Mouse (Mus musculus) myocyte (in vitro differentiated cells): ENCODE data around the gene Agfg2. TPM values are rescaled to one million over a fixed set of nuclear protein-coding genes. Genes with fewer than 3 reads are reported as not detected.

Source experiments
- H3K27me3 ChIP-seq: one replicate; pipeline ENCODE4 v1.6.1; 2011; ENCODE audit not compliant: control insufficient read depth, insufficient read depth, insufficient read length
- H3K36me3 ChIP-seq: one replicate; pipeline ENCODE4 v1.6.1; 2011; ENCODE audit not compliant: control insufficient read depth, insufficient read depth
- H3K4me2 ChIP-seq: one replicate; pipeline ENCODE4 v1.6.1; 2011; ENCODE audit warnings: low read depth, control low read depth
- H3K4me3 ChIP-seq: one replicate; pipeline ENCODE4 v1.5.1; 2011; ENCODE audit warnings: mild to moderate bottlenecking, control low read depth, moderate library complexity
- H3K79me2 ChIP-seq: one replicate; pipeline ENCODE4 v1.6.1; 2011; ENCODE audit not compliant: control insufficient read depth, insufficient read depth
- H3ac ChIP-seq: one replicate; pipeline ENCODE4 v1.6.1; 2011; ENCODE audit not compliant: control insufficient read depth, insufficient read length
- CEBPB ChIP-seq: IDR thresholded peaks from 2 replicates; pipeline ENCODE4 v1.6.1; 2011; ENCODE audit warnings: mild to moderate bottlenecking, moderate library complexity; ENCODE audit not compliant: poor library complexity, insufficient read depth, severe bottlenecking
- E2F4 ChIP-seq: IDR thresholded peaks from one replicate; pipeline ENCODE4 v1.6.1; 2011; ENCODE audit warnings: mild to moderate bottlenecking, control low read depth, moderate library complexity; ENCODE audit not compliant: insufficient read depth
- MAX ChIP-seq: IDR thresholded peaks from one replicate; pipeline ENCODE4 v1.6.1; 2011; ENCODE audit warnings: low read depth, mild to moderate bottlenecking, control low read depth
- MYOD1 ChIP-seq, 3 experiments: IDR thresholded peaks; one replicate each; pipeline ENCODE4 v1.6.1; 2011; ENCODE audit warnings: control low read depth in 2 of 3, low read depth in 2 of 3, mild to moderate bottlenecking in 2 of 3, moderate library complexity in 1 of 3; ENCODE audit not compliant: insufficient read length in 2 of 3, control insufficient read depth in 1 of 3
- MYOG ChIP-seq, 3 experiments: IDR thresholded peaks; one replicate each; pipeline ENCODE4 v1.6.1; 2011; ENCODE audit warnings: control low read depth in 2 of 3, low read depth in 2 of 3, mild to moderate bottlenecking in 2 of 3; ENCODE audit not compliant: insufficient read length in 2 of 3, control insufficient read depth in 1 of 3, insufficient read depth in 1 of 3
- POLR2A ChIP-seq: IDR thresholded peaks from one replicate; pipeline ENCODE4 v1.6.1; 2011; ENCODE audit warnings: low read depth, mild to moderate bottlenecking, control low read depth, moderate library complexity; ENCODE audit not compliant: insufficient read length
- POLR2AphosphoS2 ChIP-seq: IDR thresholded peaks from one replicate; pipeline ENCODE4 v1.6.1; 2011; ENCODE audit warnings: low read depth, control low read depth; ENCODE audit not compliant: insufficient read length
- REST ChIP-seq: IDR thresholded peaks from one replicate; pipeline ENCODE4 v1.6.1; 2011; ENCODE audit warnings: mild to moderate bottlenecking, control low read depth, moderate library complexity; ENCODE audit not compliant: insufficient read depth, insufficient read length
- SRF ChIP-seq: IDR thresholded peaks from one replicate; pipeline ENCODE4 v1.6.1; 2011; ENCODE audit warnings: low read depth; ENCODE audit not compliant: control insufficient read depth, insufficient read length
- TCF12 ChIP-seq: IDR thresholded peaks from one replicate; pipeline ENCODE4 v1.6.1; 2011; ENCODE audit warnings: mild to moderate bottlenecking, control low read depth; ENCODE audit not compliant: poor library complexity, insufficient read depth, severe bottlenecking
- TCF3 ChIP-seq: IDR thresholded peaks from one replicate; pipeline ENCODE4 v1.6.1; 2011; ENCODE audit warnings: low read depth, control low read depth; ENCODE audit not compliant: insufficient read length
- USF1 ChIP-seq: IDR thresholded peaks from one replicate; pipeline ENCODE4 v1.6.1; 2011; ENCODE audit warnings: low read depth, mild to moderate bottlenecking, control low read depth, moderate library complexity
- polyA plus RNA-seq: library from polyadenylated mRNA; unstranded; fragments of >200 nt; fragmentation: generic; extraction: Trizol; gene quantifications from one replicate; pipeline ENCODE4 v1.2.1, GENCODE M21; 2012; ENCODE audit warnings: missing spikeins

The Agfg2 gene
- polyA plus RNA-seq, 1 experiment: 8.7 TPM

DNA sequence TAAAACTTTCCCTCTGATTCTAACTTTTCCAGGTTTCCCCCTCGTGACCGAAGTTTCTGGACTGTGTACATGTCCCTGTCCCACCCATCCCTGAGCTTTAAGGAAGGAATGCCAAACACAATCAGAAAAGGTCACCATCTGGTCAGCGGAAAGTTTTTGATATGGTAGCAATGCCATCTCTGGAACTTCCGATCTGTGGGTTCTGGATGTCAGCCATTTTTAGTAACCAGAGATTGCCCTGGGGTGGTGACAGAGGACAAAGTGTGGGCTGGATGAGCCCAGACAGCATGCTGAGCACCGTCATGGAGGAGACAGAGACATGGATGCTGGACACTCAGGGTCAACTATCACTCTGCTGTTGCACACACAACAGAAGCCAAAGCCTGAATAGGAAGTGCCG is 34.6 kb upstream of the Agfg2 start:
- Histone ChIP-seq H3K79me2 (no peaks in the 10 kb centered on the region), H3ac (no peak overlapping the region), H3K36me3 (no peaks in the 10 kb centered on the region), H3K4me2 (peak overlapping the region; percentile 58), H3K27me3 (peaks cover 9% of the 10 kb centered on the region), H3K4me3 (no peak overlapping the region)
- TF ChIP-seq USF1 (no peak), POLR2AphosphoS2 (no peak), POLR2A (no peak), E2F4 (no peak), CEBPB (no peak), TCF12 (no peak), MYOD1 (IDR thresholded peaks at IDR 0.05; ENCODE audit: control insufficient read depth in 1 of 3, insufficient read length in 2 of 3, low read depth in 2 of 3) (no peak), MYOG (IDR thresholded peaks at IDR 0.05; ENCODE audit: control insufficient read depth in 1 of 3, insufficient read depth in 1 of 3, insufficient read length in 2 of 3, low read depth in 2 of 3) (no peak), SRF (no peak), TCF3 (no peak), REST (no peak)

DNA sequence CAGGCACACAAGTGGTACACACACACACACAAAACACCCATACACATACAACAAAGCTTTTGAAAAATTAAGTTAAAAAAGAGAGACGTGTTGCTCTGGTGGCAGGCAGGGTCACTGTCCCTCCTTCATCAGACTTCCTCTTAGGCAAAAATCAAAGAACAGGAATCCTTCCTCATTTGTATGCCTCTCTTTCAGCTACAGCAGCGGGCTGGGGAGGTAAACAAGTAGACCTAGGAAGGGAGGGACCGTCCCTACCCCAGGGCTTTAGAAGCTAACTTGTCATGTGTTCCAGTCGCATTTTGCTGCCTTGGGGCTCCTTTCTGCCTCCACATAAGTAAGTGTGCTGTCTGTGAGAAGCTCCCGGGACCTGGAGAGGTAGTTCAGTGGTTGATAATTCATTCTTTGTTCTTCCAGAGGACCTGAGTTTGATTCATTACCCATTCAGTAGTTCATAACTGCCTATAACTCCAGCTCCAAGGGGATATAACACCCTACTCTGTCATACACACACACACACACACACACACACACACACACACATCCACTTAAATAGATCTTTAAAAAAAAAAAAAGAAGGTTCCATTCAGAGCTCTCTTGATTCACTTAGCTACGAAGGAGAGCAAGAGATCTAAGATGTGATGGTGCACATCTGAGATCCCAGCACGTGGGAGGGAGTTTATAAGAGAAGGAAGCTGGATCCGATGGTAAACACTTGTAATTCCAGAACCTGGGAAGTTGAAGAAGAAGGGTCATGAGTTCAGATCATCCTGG is 33.7 kb upstream of the Agfg2 start:
- Histone ChIP-seq H3K4me2 (no peak overlapping the region), H3ac (no peak overlapping the region), H3K27me3 (peaks cover 6% of the 10 kb centered on the region), H3K4me3 (no peak overlapping the region), H3K79me2 (no peaks in the 10 kb centered on the region), H3K36me3 (no peaks in the 10 kb centered on the region)
- TF ChIP-seq E2F4: no peak
- TF ChIP-seq MYOG (IDR thresholded peaks at IDR 0.05; ENCODE audit: control insufficient read depth in 1 of 3, insufficient read depth in 1 of 3, insufficient read length in 2 of 3, low read depth in 2 of 3): no peak
- no peak for TF ChIP-seq TCF12
- TF ChIP-seq USF1: no peak
- TF ChIP-seq REST: no peak
- TF ChIP-seq MAX: no peak
- no peak for TF ChIP-seq MYOD1 (IDR thresholded peaks at IDR 0.05; ENCODE audit: control insufficient read depth in 1 of 3, insufficient read length in 2 of 3, low read depth in 2 of 3)
- TF ChIP-seq CEBPB: no peak
- TF ChIP-seq POLR2AphosphoS2: no peak

DNA sequence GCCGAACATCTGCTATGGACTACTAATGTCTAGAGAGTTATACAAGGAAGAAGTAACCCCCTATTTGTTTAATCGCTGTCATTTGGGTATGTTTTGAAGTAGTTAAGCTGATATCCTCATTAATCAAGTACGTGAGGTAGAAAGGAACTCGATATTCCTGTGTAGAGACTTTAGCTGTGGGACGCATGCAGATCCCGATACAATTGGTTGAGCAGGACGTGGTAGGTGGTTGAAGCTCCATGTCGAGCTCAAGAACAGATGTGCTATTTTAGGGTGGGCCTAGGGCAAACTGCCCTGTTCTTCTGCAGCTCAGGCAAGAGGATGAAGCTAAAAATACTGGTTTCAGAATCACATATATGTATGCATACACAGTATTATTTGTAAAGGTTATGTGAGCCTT is 31.2 kb upstream of the Agfg2 start:
- H3K79me2 ChIP-seq: no peaks in the 10 kb centered on the region
- no peak overlapping the region for H3ac ChIP-seq
- no peak overlapping the region for H3K4me3 ChIP-seq
- no peaks in the 10 kb centered on the region for H3K36me3 ChIP-seq
- TF ChIP-seq SRF (no peak), MAX (no peak), E2F4 (no peak), POLR2AphosphoS2 (no peak), TCF3 (no peak), POLR2A (no peak), MYOD1 (IDR thresholded peaks at IDR 0.05; ENCODE audit: control insufficient read depth in 1 of 3, insufficient read length in 2 of 3, low read depth in 2 of 3) (no peak), CEBPB (no peak), REST (no peak), MYOG (IDR thresholded peaks at IDR 0.05; ENCODE audit: control insufficient read depth in 1 of 3, insufficient read depth in 1 of 3, insufficient read length in 2 of 3, low read depth in 2 of 3) (no peak), TCF12 (no peak), USF1 (no peak)
- no peak overlapping the region for H3K4me2 ChIP-seq
- H3K27me3 ChIP-seq: no peaks in the 10 kb centered on the region

DNA sequence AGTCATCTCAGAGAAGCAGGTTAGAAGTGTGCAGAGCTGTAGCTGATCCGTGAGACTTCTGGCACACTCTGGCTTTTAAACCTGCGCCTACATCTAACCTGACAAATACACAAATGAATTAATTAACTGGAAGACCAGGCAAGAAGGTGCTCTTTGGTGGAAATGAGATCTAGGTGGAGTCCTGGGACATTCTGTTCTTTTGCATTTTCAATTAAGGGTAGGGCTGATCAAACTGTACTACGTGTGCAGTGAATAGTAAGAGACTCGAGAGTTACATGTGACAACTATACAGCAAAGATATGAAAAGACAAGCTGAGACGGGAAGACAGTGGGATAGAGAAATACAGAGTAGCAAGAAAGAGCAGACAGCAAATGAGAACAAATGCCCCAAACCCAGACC is 28.9 kb upstream of the Agfg2 start:
- Histone ChIP-seq H3K4me2 (no peak overlapping the region), H3K27me3 (no peaks in the 10 kb centered on the region), H3K4me3 (no peak overlapping the region), H3ac (no peak overlapping the region), H3K36me3 (no peaks in the 10 kb centered on the region), H3K79me2 (no peaks in the 10 kb centered on the region)
- no peak for TF ChIP-seq E2F4
- no peak for TF ChIP-seq POLR2AphosphoS2
- no peak for TF ChIP-seq USF1
- TF ChIP-seq SRF: no peak

DNA sequence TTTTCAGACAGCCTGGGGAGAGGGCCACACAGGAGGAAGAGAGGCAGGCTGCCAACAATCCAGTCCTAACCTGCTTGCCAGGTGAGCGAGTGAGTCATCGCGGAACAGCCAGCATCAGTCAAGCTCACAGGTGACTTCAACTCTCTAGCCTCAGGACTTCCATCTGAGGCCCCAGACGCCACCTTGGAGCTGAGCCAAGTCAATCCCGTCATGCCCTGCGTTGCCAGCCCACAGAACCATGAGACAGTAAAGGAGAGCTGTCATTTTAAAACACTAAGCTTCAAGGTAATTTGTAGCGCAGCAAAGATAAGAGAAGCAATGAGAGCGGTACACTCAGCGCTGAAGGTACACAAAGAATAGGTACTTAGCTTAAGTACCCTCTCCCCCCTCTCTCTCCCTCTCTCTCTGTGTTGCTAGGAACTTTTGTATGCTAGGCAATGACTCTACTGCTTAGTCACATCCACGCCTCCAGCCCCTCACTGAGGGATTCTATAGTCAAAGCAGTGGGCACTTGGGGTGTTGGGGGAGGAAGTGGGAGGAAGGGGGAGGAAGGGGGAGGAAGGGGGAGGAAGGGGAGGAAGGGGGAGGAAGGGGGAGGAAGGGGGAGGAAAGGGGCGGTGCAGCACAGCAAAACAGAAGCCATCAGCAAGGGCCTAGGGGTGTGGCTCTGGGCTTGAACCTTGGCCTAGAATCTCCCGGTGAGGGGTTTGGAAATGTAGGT is 22.5 kb upstream of the Agfg2 start:
- no peaks in the 10 kb centered on the region for H3K27me3 ChIP-seq
- TF ChIP-seq TCF3 (no peak), MAX (no peak), MYOG (IDR thresholded peaks at IDR 0.05; ENCODE audit: control insufficient read depth in 1 of 3, insufficient read depth in 1 of 3, insufficient read length in 2 of 3, low read depth in 2 of 3) (no peak), REST (no peak), SRF (no peak), MYOD1 (IDR thresholded peaks at IDR 0.05; ENCODE audit: control insufficient read depth in 1 of 3, insufficient read length in 2 of 3, low read depth in 2 of 3) (no peak), TCF12 (no peak)
- H3K4me3 ChIP-seq: no peak overlapping the region
- no peak overlapping the region for H3K4me2 ChIP-seq
- no peaks in the 10 kb centered on the region for H3K79me2 ChIP-seq
- H3ac ChIP-seq: no peak overlapping the region
- H3K36me3 ChIP-seq: no peaks in the 10 kb centered on the region
